Mouse (Mus musculus) mesoderm, embryonic 11.5 days (tissue): ENCODE data around the gene Rreb1.

ENCODE experiments used
- DNase-seq: peaks from one replicate; pipeline ENCODE4 v3.0.0-alpha.2; 2012; ENCODE audit warnings: low read depth, low spot score

The Rreb1 gene

GRCm38 (mm10) chr13:37969988-37970387 is 191.8 kb downstream of the Rreb1 start:
- DNase-seq = no peak

GRCm38 (mm10) chr13:37970887-37971530 is 192.8 kb downstream of the Rreb1 start:
- DNase-seq = no peak

- no peak for DNase-seq
Measured at GRCm38 (mm10) chr13:37974036-37974435, 195.8 kb downstream of the Rreb1 start.

- DNase-seq = no peak
Measured at GRCm38 (mm10) chr13:37974731-37975130, 196.5 kb downstream of the Rreb1 start.

- DNase-seq = no peak
Measured at GRCm38 (mm10) chr13:37979506-37979905, 201.3 kb downstream of the Rreb1 start.

GRCm38 (mm10) chr13:37980346-37980745 is 202.1 kb downstream of the Rreb1 start:
- no peak for DNase-seq

- no peak for DNase-seq
Measured at GRCm38 (mm10) chr13:37981063-37981462, 202.9 kb downstream of the Rreb1 start.

GRCm38 (mm10) chr13:37986166-37986565 is 208.0 kb downstream of the Rreb1 start:
- no peak for DNase-seq

GRCm38 (mm10) chr13:37989701-37990100 is 211.5 kb downstream of the Rreb1 start:
- DNase-seq = no peak

- DNase-seq = peak; percentile 28
Measured at GRCm38 (mm10) chr13:37992638-37993371, 214.6 kb downstream of the Rreb1 start.

- no peak for DNase-seq
Measured at GRCm38 (mm10) chr13:37993376-37993703, 215.1 kb downstream of the Rreb1 start.

GRCm38 (mm10) chr13:37993704-37994404 is 215.7 kb downstream of the Rreb1 start, which contains the start of gene Ssr1:
Ssr1 (minus strand) TSS chr13:37994217.
- peak; percentile 94 for DNase-seq

- DNase-seq = no peak
Measured at GRCm38 (mm10) chr13:37994405-37994749, 216.2 kb downstream of the Rreb1 start.

- no peak for DNase-seq
Measured at GRCm38 (mm10) chr13:37999713-38000112, 221.5 kb downstream of the Rreb1 start.
